Mouse (Mus musculus): ENCODE data around the gene Snd1.
A peak's percentile ranks its signal among the peaks of the same experiment; 100 is the strongest.

Gene Snd1

GRCm38 (mm10) chr6:28981966-28982701 is 507.2 kb downstream of the Snd1 start:
- peak; percentile 73 for DNase-seq

- DNase-seq: no peak
Observed at GRCm38 (mm10) chr6:28982817-28983216, 507.9 kb downstream of the Snd1 start.
